Mouse (Mus musculus): Measurements from ENCODE around the gene Ube2v1. TPM values are rescaled to one million over a fixed set of nuclear protein-coding genes. Genes with fewer than 3 reads are reported as not detected.

The Ube2v1 gene
- polyA plus RNA-seq, 1 experiment from 2014 or later = 340 TPM

- Histone ChIP-seq H3K9ac (peak overlapping the region; percentile 60), H3K36me3 (no peaks in the 10 kb centered on the region), H3K9me3 (no peaks in the 10 kb centered on the region), H3K4me2 (peak overlapping the region; percentile 46), H3K27ac (replicated peaks) (peak overlapping the region; percentile 73), H3K27me3 (peaks cover 7% of the 10 kb centered on the region), H3K4me1 (replicated peaks) (peaks cover 39% of the 10 kb centered on the region), H3K4me3 (0 out of 2 replicates have a peak overlapping the region, but pooled peaks have one; percentile 4)
- ATAC-seq (ENCODE audit: low read depth) = no peak
- WGBS = 37% methylated on average over 27 of the region's 27 CpGs
Measured at GRCm38 (mm10) chr2:167596726-167597491, 35.0 kb downstream of the Ube2v1 start.

GRCm38 (mm10) chr2:167596262-167596661, 35.6 kb downstream of the Ube2v1 start:
- no peak overlapping the region for H3K4me2 ChIP-seq
- H3K27me3 ChIP-seq = peaks cover 7% of the 10 kb centered on the region
- H3K4me1 ChIP-seq (replicated peaks) = peaks cover 39% of the 10 kb centered on the region
- H3K4me3 ChIP-seq = no peak overlapping the region
- H3K9ac ChIP-seq = no peak overlapping the region
- WGBS = 67% methylated on average over 3 of the region's 4 CpGs
- ATAC-seq (ENCODE audit: low read depth) = no peak
- peak overlapping the region; percentile 59 for H3K27ac ChIP-seq (replicated peaks)
- H3K36me3 ChIP-seq = no peaks in the 10 kb centered on the region
- H3K9me3 ChIP-seq = no peaks in the 10 kb centered on the region

- H3K27me3 ChIP-seq = peaks cover 5% of the 10 kb centered on the region
- ATAC-seq (ENCODE audit: low read depth) = no peak
- no peak overlapping the region for H3K4me2 ChIP-seq
- H3K4me3 ChIP-seq = no peak overlapping the region
- H3K36me3 ChIP-seq = no peaks in the 10 kb centered on the region
- WGBS = 44% methylated on average over 14 of the region's 14 CpGs
- H3K4me1 ChIP-seq (replicated peaks) = peaks cover 39% of the 10 kb centered on the region
- peak overlapping the region; percentile 59 for H3K27ac ChIP-seq (replicated peaks)
- no peaks in the 10 kb centered on the region for H3K9me3 ChIP-seq
- H3K9ac ChIP-seq = no peak overlapping the region
Measured at GRCm38 (mm10) chr2:167595761-167596171, 36.1 kb downstream of the Ube2v1 start.

GRCm38 (mm10) chr2:167594444-167594934, 37.4 kb downstream of the Ube2v1 start:
- 24% methylated on average over 10 of the region's 10 CpGs for WGBS
- no peak for ATAC-seq (ENCODE audit: low read depth)
- no peak overlapping the region for H3K4me2 ChIP-seq

GRCm38 (mm10) chr2:167593551-167594250, 38.2 kb downstream of the Ube2v1 start:
- ATAC-seq (ENCODE audit: low read depth) = no peak
- 74% methylated on average over 4 of the region's 4 CpGs for WGBS
- H3K9ac ChIP-seq = no peak overlapping the region

More at GRCm38 (mm10) chr2:167594444-167594934, 37.4 kb downstream of the Ube2v1 start:
- H3K36me3 ChIP-seq = no peaks in the 10 kb centered on the region
- H3K27ac ChIP-seq (replicated peaks) = peak overlapping the region; percentile 52
- H3K27me3 ChIP-seq = peaks cover 5% of the 10 kb centered on the region
- H3K4me1 ChIP-seq (replicated peaks) = peaks cover 39% of the 10 kb centered on the region
- H3K4me3 ChIP-seq = no peak overlapping the region
- H3K9ac ChIP-seq = no peak overlapping the region
- H3K9me3 ChIP-seq = no peaks in the 10 kb centered on the region

GRCm38 (mm10) chr2:167588774-167589577, 42.9 kb downstream of the Ube2v1 start:
- Histone ChIP-seq H3K36me3 (no peaks in the 10 kb centered on the region), H3K9ac (0 out of 2 replicates have a peak overlapping the region, but pooled peaks have one; percentile 22), H3K4me3 (0 out of 2 replicates have a peak overlapping the region, but pooled peaks have one; percentile 17), H3K4me1 (replicated peaks) (peaks cover 27% of the 10 kb centered on the region), H3K27me3 (no peaks in the 10 kb centered on the region), H3K9me3 (no peaks in the 10 kb centered on the region), H3K4me2 (peak overlapping the region; percentile 30), H3K27ac (replicated peaks) (peak overlapping the region; percentile 46; the same call in 1 of the 2 replicates)
- 10% methylated on average over 21 of the region's 21 CpGs for WGBS
- no peak for ATAC-seq (ENCODE audit: low read depth)

More at GRCm38 (mm10) chr2:167593551-167594250, 38.2 kb downstream of the Ube2v1 start:
- peak overlapping the region; percentile 52 for H3K27ac ChIP-seq (replicated peaks)
- H3K9me3 ChIP-seq = no peaks in the 10 kb centered on the region
- H3K27me3 ChIP-seq = peaks cover 5% of the 10 kb centered on the region
- peaks cover 46% of the 10 kb centered on the region for H3K4me1 ChIP-seq (replicated peaks)
- no peaks in the 10 kb centered on the region for H3K36me3 ChIP-seq
- H3K4me2 ChIP-seq = no peak overlapping the region
- H3K4me3 ChIP-seq = no peak overlapping the region

- Histone ChIP-seq H3K9ac (no peak overlapping the region), H3K9me3 (no peaks in the 10 kb centered on the region), H3K4me1 (replicated peaks) (peaks cover 28% of the 10 kb centered on the region), H3K27ac (replicated peaks) (no peak overlapping the region), H3K4me2 (no peak overlapping the region), H3K4me3 (no peak overlapping the region), H3K27me3 (no peaks in the 10 kb centered on the region), H3K36me3 (no peaks in the 10 kb centered on the region)
- WGBS = 22% methylated on average over 9 of the region's 9 CpGs
- ATAC-seq (ENCODE audit: low read depth) = no peak
Measured at GRCm38 (mm10) chr2:167586976-167587375, 44.9 kb downstream of the Ube2v1 start.

- Histone ChIP-seq H3K4me2 (no peak overlapping the region), H3K4me3 (no peak overlapping the region), H3K27me3 (no peaks in the 10 kb centered on the region), H3K27ac (replicated peaks) (no peak overlapping the region), H3K9ac (no peak overlapping the region), H3K4me1 (replicated peaks) (peaks cover 28% of the 10 kb centered on the region), H3K36me3 (no peaks in the 10 kb centered on the region), H3K9me3 (no peaks in the 10 kb centered on the region)
- ATAC-seq (ENCODE audit: low read depth) = no peak
- WGBS = 20% methylated on average over 8 of the region's 8 CpGs
Measured at GRCm38 (mm10) chr2:167586041-167586440, 45.9 kb downstream of the Ube2v1 start.

- no peak for ATAC-seq (ENCODE audit: low read depth)
- H3K4me1 ChIP-seq (replicated peaks) = peaks cover 28% of the 10 kb centered on the region
- H3K27ac ChIP-seq (replicated peaks) = no peak overlapping the region
- H3K9me3 ChIP-seq = no peaks in the 10 kb centered on the region
- no peaks in the 10 kb centered on the region for H3K36me3 ChIP-seq
- no peak overlapping the region for H3K4me3 ChIP-seq
- H3K4me2 ChIP-seq = no peak overlapping the region
- no peaks in the 10 kb centered on the region for H3K27me3 ChIP-seq
- H3K9ac ChIP-seq = no peak overlapping the region
- 97% methylated on average over 2 of the region's 2 CpGs for WGBS
Measured at GRCm38 (mm10) chr2:167585273-167585672, 46.6 kb downstream of the Ube2v1 start.

GRCm38 (mm10) chr2:167583161-167583952, 48.5 kb downstream of the Ube2v1 start:
- peaks cover 19% of the 10 kb centered on the region for H3K4me1 ChIP-seq (replicated peaks)
- no peaks in the 10 kb centered on the region for H3K36me3 ChIP-seq
- no peaks in the 10 kb centered on the region for H3K9me3 ChIP-seq
- H3K4me3 ChIP-seq = no peak overlapping the region
- WGBS = 20% methylated on average over 10 of the region's 10 CpGs
- no peak overlapping the region for H3K27ac ChIP-seq (replicated peaks)
- H3K9ac ChIP-seq = peak overlapping the region; percentile 31; the same call in 1 of the 2 replicates
- no peak for ATAC-seq (ENCODE audit: low read depth)
- no peaks in the 10 kb centered on the region for H3K27me3 ChIP-seq
- H3K4me2 ChIP-seq = no peak overlapping the region

GRCm38 (mm10) chr2:167578521-167578920, 53.4 kb downstream of the Ube2v1 start:
- H3K4me1 ChIP-seq (replicated peaks) = peaks cover 6% of the 10 kb centered on the region
- whole genome bisulfite sequencing = 39% methylated on average over 5 of the region's 5 CpGs

More at GRCm38 (mm10) chr2:167578521-167578920, 53.4 kb downstream of the Ube2v1 start:
- Histone ChIP-seq H3K27me3 (no peaks in the 10 kb centered on the region), H3K4me3 (no peak overlapping the region), H3K4me2 (no peak overlapping the region), H3K9me3 (no peaks in the 10 kb centered on the region), H3K27ac (replicated peaks) (no peak overlapping the region), H3K9ac (no peak overlapping the region), H3K36me3 (no peaks in the 10 kb centered on the region)
- ATAC-seq (ENCODE audit: low read depth) = no peak
